Mouse (Mus musculus) embryonic facial prominence, embryonic 11.5 days (tissue): Measurements from ENCODE around the gene Spcs1. TPM values are rescaled to one million over a fixed set of nuclear protein-coding genes. Genes with fewer than 3 reads are reported as not detected.

ENCODE experiments used
- polyA plus RNA-seq: library from polyadenylated mRNA; unstranded; fragments of >200 nt; fragmentation: Nextera tagmentation; extraction: Ambion mirVana; gene quantifications from 2 replicates; pipeline ENCODE4 v1.2.1, GENCODE M21; 2014

The Spcs1 gene
- polyA plus RNA-seq, 1 experiment from 2014 or later: 321 TPM

Other genes with a start within 250 kb of the Spcs1 start
- gene Tmem110, start 176.1 kb downstream of the Spcs1 start, polyA plus RNA-seq: 31.1 and 36.1 TPM in 2 replicates
- 0.57 and 0.95 TPM in 2 replicates for gene Mustn1, start 122.5 kb downstream of the Spcs1 start, polyA plus RNA-seq
- not detected in 2 replicates for gene Itih4, start 115.2 kb downstream of the Spcs1 start, polyA plus RNA-seq
- 0.28 and 0.32 TPM in 2 replicates for gene Itih3, start 77.9 kb downstream of the Spcs1 start, polyA plus RNA-seq
- gene Itih1, start 58.4 kb downstream of the Spcs1 start, polyA plus RNA-seq: not detected in 2 replicates
- 14.0 and 14.6 TPM in 2 replicates for gene Nek4, start 50.3 kb downstream of the Spcs1 start, polyA plus RNA-seq
- 59.4 and 59.8 TPM in 2 replicates for gene Glt8d1, start 272 bp downstream of the Spcs1 start, polyA plus RNA-seq
- gene Pbrm1, start 17.5 kb upstream of the Spcs1 start, polyA plus RNA-seq: 123 and 125 TPM in 2 replicates
- gene Gnl3, start 17.5 kb upstream of the Spcs1 start, polyA plus RNA-seq: 113 and 129 TPM in 2 replicates
- 56.8 and 62.3 TPM in 2 replicates for gene Smim4, start 127.3 kb upstream of the Spcs1 start, polyA plus RNA-seq
- 462 and 510 TPM in 2 replicates for gene Nt5dc2, start 129.4 kb upstream of the Spcs1 start, polyA plus RNA-seq
- gene Stab1, start 167.0 kb upstream of the Spcs1 start, polyA plus RNA-seq: 19.8 and 23.6 TPM in 2 replicates
- 10.0 and 25.3 TPM in 2 replicates for gene Tnnc1, start 206.6 kb upstream of the Spcs1 start, polyA plus RNA-seq
- gene Nisch, start 215.3 kb upstream of the Spcs1 start, polyA plus RNA-seq: 270 and 277 TPM in 2 replicates
- gene Sema3g, start 216.2 kb upstream of the Spcs1 start, polyA plus RNA-seq: 0.21 and 0.24 TPM in 2 replicates
- gene Phf7, start 249.6 kb upstream of the Spcs1 start, polyA plus RNA-seq: 12.5 and 14.2 TPM in 2 replicates
- 82.9 and 85.1 TPM in 2 replicates for gene Bap1, start 249.8 kb upstream of the Spcs1 start, polyA plus RNA-seq